Mouse (Mus musculus) erythroblast, embryonic 14.5 days (primary cell): Measurements from ENCODE around the gene Pla2g4d.

Source experiments
- GATA1 ChIP-seq: IDR thresholded peaks from 2 replicates; pipeline ENCODE4 v1.6.1; 2012; ENCODE audit warnings: low read length, inconsistent platforms, mixed read lengths
- TAL1 ChIP-seq: IDR thresholded peaks from 3 replicates; pipeline ENCODE4 v1.6.1; 2012; ENCODE audit warnings: low read length, inconsistent platforms, mixed read lengths

DNA sequence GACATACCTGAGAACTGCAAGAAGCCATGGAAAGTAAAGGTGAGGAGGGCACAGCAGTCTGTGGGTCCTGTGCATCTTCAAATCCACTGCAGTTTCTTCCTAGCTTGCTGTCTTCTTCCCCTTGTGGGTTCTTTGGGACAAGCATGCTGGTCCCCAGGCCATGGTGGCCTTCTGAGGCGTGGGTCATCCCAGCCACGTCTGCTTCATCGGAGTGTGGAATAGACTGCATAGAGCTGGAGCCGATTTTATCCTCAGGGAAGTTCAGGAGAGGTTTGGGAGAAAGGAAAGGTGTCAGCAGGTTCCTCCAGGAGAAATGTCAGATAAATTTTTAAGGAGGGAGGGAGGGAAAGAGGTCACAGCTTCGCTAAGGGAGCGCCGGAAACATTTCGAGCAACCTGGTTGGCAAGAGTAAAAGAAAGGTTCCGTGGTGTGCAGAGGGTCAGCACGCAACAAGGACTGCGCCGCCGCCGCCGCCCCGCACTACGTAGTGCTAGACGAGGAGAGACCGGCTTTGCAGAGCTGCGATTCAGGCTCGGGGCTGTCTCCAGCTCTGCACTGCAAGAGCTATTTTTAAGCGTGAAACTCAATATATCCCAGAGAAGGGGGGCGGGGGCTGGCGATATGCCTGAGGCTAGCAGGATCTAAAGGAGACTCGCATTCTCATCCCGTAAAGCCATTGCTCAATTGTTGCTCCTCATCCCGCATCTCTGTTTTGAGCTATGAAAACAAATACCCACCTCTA, 44.1 kb downstream of the Pla2g4d start, which contains the start of gene Pla2g4e:
- TF ChIP-seq GATA1, result no peak
- TF ChIP-seq TAL1, result no peak
